Mouse (Mus musculus): ENCODE measurements at regions not wholly inside any gene's neighbourhood (a gene's known extent, or its start where the extent isn't known, plus 50 kb on each side); places are given as distances from the start of the nearest gene placed in this dataset.

GRCm38 (mm10) chr10:102689966-102690365 is 177.9 kb downstream of the Rassf9 start:
- H3K27ac ChIP-seq, result no peak overlapping the region
- H3K9ac ChIP-seq (replicated peaks), result no peak overlapping the region
- no peak overlapping the region for H3K4me3 ChIP-seq (ENCODE audit: insufficient read depth in 1 of 2, low read depth in 2 of 2, low read length in 2 of 2)
- ATAC-seq (ENCODE audit: insufficient read depth), result no peak
- WGBS (ENCODE audit: insufficient replicate concordance), result 32% methylated on average over 1 of the region's 1 CpGs
- H3K4me1 ChIP-seq (replicated peaks; ENCODE audit: control insufficient read depth in 2 of 2, insufficient read depth in 2 of 2, low read length in 1 of 2), result no peaks in the 10 kb centered on the region
- no peaks in the 10 kb centered on the region for H3K9me3 ChIP-seq (ENCODE audit: control insufficient read depth, low read length)
- TF ChIP-seq EP300 (IDR thresholded peaks at IDR 0.05; ENCODE audit: low read depth), result no peak
- TF ChIP-seq CTCF (IDR thresholded peaks at IDR 0.05; ENCODE audit: low read depth), result no peak
- no peak for DNase-seq (ENCODE audit: low read depth in 3 of 3, low spot score in 3 of 3)
- no peaks in the 10 kb centered on the region for H3K27me3 ChIP-seq (ENCODE audit: control insufficient read depth, insufficient read depth, low read length)
- no peak overlapping the region for H3K4me2 ChIP-seq (ENCODE audit: low read depth)
- H3K36me3 ChIP-seq (replicated peaks; ENCODE audit: control insufficient read depth, insufficient read depth, low read depth), result no peaks in the 10 kb centered on the region

GRCm38 (mm10) chr10:102686667-102687397 is 174.8 kb downstream of the Rassf9 start:
- TF ChIP-seq EP300 (IDR thresholded peaks at IDR 0.05; ENCODE audit: low read depth), result no peak
- no peak for TF ChIP-seq CTCF (IDR thresholded peaks at IDR 0.05; ENCODE audit: low read depth)
- Histone ChIP-seq H3K9ac (replicated peaks) (no peak overlapping the region), H3K9me3 (ENCODE audit: control insufficient read depth, low read length) (no peaks in the 10 kb centered on the region), H3K27me3 (ENCODE audit: control insufficient read depth, insufficient read depth, low read length) (no peaks in the 10 kb centered on the region), H3K27ac (no peak overlapping the region), H3K4me3 (ENCODE audit: insufficient read depth in 1 of 2, low read depth in 2 of 2, low read length in 2 of 2) (no peak overlapping the region), H3K36me3 (replicated peaks; ENCODE audit: control insufficient read depth, insufficient read depth, low read depth) (no peaks in the 10 kb centered on the region), H3K4me1 (replicated peaks; ENCODE audit: control insufficient read depth in 2 of 2, insufficient read depth in 2 of 2, low read length in 1 of 2) (no peaks in the 10 kb centered on the region), H3K4me2 (ENCODE audit: low read depth) (no peak overlapping the region)
- 62% methylated on average over 14 of the region's 14 CpGs for WGBS (ENCODE audit: insufficient replicate concordance)
- DNase-seq (ENCODE audit: low read depth in 3 of 3, low spot score in 3 of 3) (no peak), ATAC-seq (ENCODE audit: insufficient read depth) (no peak)

- 70% methylated on average over 7 of the region's 7 CpGs for WGBS (ENCODE audit: insufficient replicate concordance)
- H3K4me1 ChIP-seq (replicated peaks; ENCODE audit: control insufficient read depth in 2 of 2, insufficient read depth in 2 of 2, low read length in 1 of 2), result no peaks in the 10 kb centered on the region
- H3K9me3 ChIP-seq (ENCODE audit: control insufficient read depth, low read length), result no peaks in the 10 kb centered on the region
- H3K27ac ChIP-seq, result no peak overlapping the region
- TF ChIP-seq CTCF (IDR thresholded peaks at IDR 0.05; ENCODE audit: low read depth) (no peak), EP300 (IDR thresholded peaks at IDR 0.05; ENCODE audit: low read depth) (no peak)
- no peaks in the 10 kb centered on the region for H3K27me3 ChIP-seq (ENCODE audit: control insufficient read depth, insufficient read depth, low read length)
- no peak overlapping the region for H3K4me3 ChIP-seq (ENCODE audit: insufficient read depth in 1 of 2, low read depth in 2 of 2, low read length in 2 of 2)
- DNase-seq (ENCODE audit: low read depth in 3 of 3, low spot score in 3 of 3) (no peak), ATAC-seq (ENCODE audit: insufficient read depth) (no peak)
- no peak overlapping the region for H3K4me2 ChIP-seq (ENCODE audit: low read depth)
- no peak overlapping the region for H3K9ac ChIP-seq (replicated peaks)
- H3K36me3 ChIP-seq (replicated peaks; ENCODE audit: control insufficient read depth, insufficient read depth, low read depth), result no peaks in the 10 kb centered on the region
Measured at GRCm38 (mm10) chr10:102685833-102686434, 173.9 kb downstream of the Rassf9 start.

- Histone ChIP-seq H3K9ac (replicated peaks) (no peak overlapping the region), H3K4me3 (ENCODE audit: insufficient read depth in 1 of 2, low read depth in 2 of 2, low read length in 2 of 2) (no peak overlapping the region), H3K9me3 (ENCODE audit: control insufficient read depth, low read length) (no peaks in the 10 kb centered on the region), H3K27ac (no peak overlapping the region), H3K4me1 (replicated peaks; ENCODE audit: control insufficient read depth in 2 of 2, insufficient read depth in 2 of 2, low read length in 1 of 2) (no peaks in the 10 kb centered on the region), H3K27me3 (ENCODE audit: control insufficient read depth, insufficient read depth, low read length) (no peaks in the 10 kb centered on the region), H3K4me2 (ENCODE audit: low read depth) (no peak overlapping the region), H3K36me3 (replicated peaks; ENCODE audit: control insufficient read depth, insufficient read depth, low read depth) (no peaks in the 10 kb centered on the region)
- WGBS (ENCODE audit: insufficient replicate concordance), result 61% methylated on average over 5 of the region's 5 CpGs
- DNase-seq (ENCODE audit: low read depth in 3 of 3, low spot score in 3 of 3) (no peak), ATAC-seq (ENCODE audit: insufficient read depth) (no peak)
- TF ChIP-seq EP300 (IDR thresholded peaks at IDR 0.05; ENCODE audit: low read depth), result no peak
- no peak for TF ChIP-seq CTCF (IDR thresholded peaks at IDR 0.05; ENCODE audit: low read depth)
Measured at GRCm38 (mm10) chr10:102667359-102667758, 155.3 kb downstream of the Rassf9 start.

GRCm38 (mm10) chr10:102659683-102660082 is 147.7 kb downstream of the Rassf9 start:
- no peaks in the 10 kb centered on the region for H3K27me3 ChIP-seq (ENCODE audit: control insufficient read depth, insufficient read depth, low read length)
- no peak overlapping the region for H3K4me2 ChIP-seq (ENCODE audit: low read depth)
- H3K4me1 ChIP-seq (replicated peaks; ENCODE audit: control insufficient read depth in 2 of 2, insufficient read depth in 2 of 2, low read length in 1 of 2), result no peaks in the 10 kb centered on the region
- H3K9me3 ChIP-seq (ENCODE audit: control insufficient read depth, low read length), result no peaks in the 10 kb centered on the region
- no peak for ATAC-seq (ENCODE audit: insufficient read depth)
- DNase-seq (ENCODE audit: low read depth in 3 of 3, low spot score in 3 of 3), result no peak
- no peak overlapping the region for H3K27ac ChIP-seq
- H3K4me3 ChIP-seq (ENCODE audit: insufficient read depth in 1 of 2, low read depth in 2 of 2, low read length in 2 of 2), result no peak overlapping the region
- 71% methylated on average over 6 of the region's 6 CpGs for WGBS (ENCODE audit: insufficient replicate concordance)
- no peak overlapping the region for H3K9ac ChIP-seq (replicated peaks)
- H3K36me3 ChIP-seq (replicated peaks; ENCODE audit: control insufficient read depth, insufficient read depth, low read depth), result no peaks in the 10 kb centered on the region
- TF ChIP-seq CTCF (IDR thresholded peaks at IDR 0.05; ENCODE audit: low read depth) (no peak), EP300 (IDR thresholded peaks at IDR 0.05; ENCODE audit: low read depth) (no peak)

All from liver, embryonic 14.5 days (tissue).